Mouse (Mus musculus) c-Kit-positive CD71-positive TER-119-negative erythroid progenitor cells, embryonic 14.5 days (primary cell): ENCODE data around the gene Mmd2.

Experiments used
- DNase-seq: peaks from one replicate; pipeline ENCODE4 v3.0.0-alpha.2; 2013; ENCODE audit warnings: low read depth

The Mmd2 gene

DNA sequence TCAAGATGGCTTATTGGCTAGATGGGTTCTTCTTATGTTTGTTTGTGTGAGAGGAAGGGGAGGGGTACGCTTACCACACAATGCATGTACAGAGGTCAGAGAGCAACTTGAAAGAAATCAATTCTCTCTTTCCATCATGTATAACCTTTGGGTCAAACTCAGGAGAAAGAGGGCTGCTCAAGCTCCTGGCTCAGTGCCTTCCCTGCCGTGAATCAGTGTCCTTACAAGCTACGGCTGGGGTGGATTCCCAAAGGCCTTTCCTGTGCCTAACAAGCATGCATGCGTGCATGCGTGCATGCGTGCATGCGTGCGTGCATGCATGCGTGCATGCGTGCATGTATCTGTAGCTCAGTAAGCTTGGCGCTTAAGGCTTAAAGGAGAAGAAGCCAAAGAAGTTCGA, 3.3 kb downstream of the Mmd2 start:
- DNase-seq = no peak

DNA sequence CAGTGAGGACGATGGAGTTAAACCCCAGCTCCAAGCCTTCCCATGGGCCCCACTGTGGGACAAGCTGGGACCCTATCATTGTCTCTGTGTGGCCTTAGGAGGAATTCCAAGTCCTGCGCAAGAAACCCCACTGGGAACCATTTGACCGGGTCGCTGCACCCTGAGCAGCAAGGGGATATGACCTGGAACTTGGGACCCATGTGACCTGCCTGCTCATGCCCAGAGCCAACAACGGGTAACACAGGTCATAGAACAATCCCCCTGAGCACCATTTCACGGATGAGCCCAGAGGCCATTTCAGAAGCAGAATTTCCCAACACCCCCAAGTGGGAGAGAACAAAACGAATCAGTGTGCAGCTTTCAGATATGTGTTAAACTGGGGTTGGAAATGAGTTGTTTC, 4.2 kb downstream of the Mmd2 start:
- no peak for DNase-seq

DNA sequence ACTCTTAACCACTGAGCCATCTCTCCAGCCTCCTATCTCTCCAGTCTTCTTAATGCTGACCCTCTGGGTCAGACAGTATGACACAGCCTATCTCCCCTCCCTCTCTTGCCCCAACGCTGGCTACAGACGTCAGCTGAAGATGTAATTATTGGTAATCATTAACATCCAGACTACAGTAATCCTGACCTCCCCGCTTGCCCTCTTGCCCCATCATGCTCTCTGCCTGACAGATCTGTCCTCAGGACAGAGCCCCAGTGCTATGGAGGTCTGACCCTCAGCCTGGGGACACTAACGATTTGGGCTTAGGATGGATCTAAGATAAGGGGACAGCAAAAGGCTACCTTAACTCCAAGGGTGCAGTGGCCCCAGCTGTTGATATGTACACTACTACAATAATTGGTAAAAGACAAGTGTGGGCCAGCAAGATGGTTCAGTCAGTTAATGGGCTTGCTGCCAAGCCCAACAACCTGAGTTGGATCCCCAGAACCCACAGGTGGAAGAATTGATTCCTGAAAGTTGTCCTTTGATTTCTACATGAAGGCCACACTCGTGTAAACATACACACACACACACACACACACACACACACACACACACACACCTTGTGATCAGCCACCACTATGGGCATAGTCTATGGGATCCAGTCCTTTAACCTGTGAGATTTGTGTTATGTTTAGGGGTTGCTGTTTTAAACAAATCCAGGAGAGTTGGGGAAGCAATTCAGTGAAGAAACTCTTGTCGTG, 10.8 kb downstream of the Mmd2 start:
- no peak for DNase-seq

DNA sequence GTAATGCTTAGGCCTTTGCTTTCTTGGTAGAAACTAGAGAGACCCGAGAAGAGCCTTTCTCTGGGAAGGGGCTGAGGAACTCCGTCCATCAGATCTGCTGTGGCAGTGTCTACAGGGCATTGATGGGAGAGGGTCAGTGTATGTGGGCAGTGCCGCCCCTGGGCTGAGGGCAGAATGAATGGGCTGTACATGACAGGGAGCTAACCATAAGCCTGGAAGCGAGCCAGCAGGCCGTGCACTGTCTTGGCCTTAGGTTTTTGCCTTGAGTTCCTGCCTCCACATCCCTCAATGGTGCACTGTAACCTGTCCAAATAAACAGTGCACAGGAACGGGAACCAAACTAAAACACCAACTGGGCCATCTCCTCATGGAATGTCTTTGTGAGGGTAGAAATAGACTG, 11.9 kb downstream of the Mmd2 start:
- DNase-seq = no peak

DNA sequence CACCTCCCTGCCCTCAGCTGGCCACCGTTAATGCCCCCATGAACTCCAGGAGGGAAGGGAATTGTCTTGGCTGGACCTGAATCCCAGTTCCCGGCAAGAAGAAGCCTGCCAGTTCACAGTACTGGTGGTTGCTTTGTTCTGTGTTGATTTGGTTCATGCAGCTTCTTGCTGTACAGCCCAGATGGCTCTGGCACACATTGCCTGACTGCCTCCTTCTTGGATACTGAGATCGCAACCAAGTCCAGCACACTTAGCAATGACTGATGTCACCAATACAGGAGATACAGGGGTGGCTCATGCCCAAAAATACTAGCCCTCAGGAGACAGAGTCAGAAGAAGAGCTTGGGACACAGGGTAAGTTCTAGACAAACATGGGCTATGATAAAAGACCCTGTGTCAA, 12.9 kb downstream of the Mmd2 start:
- DNase-seq = no peak

DNA sequence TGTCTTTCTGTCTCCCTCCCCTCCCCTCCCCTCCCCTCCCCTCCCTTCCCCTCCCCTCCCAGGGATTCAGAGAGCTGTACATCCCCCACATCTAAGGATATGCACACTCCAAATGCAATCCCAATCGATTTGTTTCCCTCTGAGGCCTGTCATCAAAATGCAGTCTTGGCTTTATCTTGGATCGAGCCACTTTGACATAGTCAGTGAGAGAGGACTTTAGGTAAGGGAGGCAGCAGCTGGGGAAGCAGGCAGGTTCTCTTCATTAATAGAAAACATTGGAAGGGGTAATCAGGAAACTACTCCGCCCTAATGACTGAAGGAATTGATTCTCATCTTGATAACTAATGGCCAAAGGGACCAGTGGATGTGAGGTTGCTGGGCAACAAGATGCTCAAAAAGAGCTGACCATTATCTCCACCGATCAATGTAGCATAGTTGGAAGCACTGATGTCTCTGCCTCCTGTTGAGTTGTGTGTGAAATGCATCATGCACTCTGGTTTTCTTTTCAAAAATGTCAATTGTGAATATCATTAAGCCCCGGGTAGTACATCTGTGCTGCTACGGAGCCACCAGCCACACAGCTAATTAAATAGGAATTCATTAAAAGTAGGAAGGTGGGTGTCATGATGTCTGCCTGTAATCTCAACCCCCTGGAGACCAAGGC, 17.5 kb downstream of the Mmd2 start:
- DNase-seq = no peak

DNA sequence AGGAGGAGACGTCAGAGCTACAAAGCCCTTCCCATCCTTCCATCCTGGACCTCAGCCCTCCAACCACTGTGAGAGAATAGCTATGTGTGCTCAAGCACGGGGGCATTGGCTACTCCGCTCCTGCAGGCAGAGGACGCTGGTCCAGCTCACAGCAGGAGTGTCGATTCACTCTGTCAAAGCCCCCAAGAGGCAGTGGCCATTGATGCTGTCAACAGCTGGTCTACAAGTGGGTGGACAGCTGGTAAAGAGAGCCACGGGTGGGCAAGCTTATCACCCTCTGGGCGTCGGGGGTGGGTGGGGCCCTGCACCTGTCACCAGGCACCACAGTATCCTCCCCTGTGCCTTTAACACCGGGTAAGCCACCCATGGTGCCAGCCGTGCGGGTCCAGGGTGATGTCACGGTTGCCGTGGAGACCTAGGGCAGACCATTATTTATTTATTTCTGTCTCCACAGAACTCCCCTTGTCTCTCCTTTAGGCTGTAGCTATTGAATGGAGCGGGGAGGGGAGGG, 24.9 kb downstream of the Mmd2 start:
- no peak for DNase-seq

DNA sequence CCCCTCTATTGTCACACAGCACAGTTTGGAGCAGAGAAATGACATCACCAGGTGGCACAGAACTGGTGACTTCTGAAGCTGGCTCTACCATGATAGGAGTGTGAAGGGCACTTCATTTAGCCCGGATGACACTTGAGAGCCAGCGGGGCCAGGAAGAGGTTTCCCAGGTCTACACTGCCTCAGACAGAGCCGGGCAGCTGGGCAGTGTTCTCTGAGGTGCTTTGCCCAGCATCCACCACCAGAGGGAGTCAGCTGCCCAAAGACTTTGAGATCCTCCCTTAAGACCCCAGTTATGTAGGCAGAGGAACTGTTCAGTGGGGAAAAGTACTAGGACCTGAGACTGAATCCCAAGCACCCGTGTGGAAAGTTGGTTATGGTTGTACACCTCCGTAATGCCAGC, 27.1 kb downstream of the Mmd2 start:
- DNase-seq = peak; percentile 21

DNA sequence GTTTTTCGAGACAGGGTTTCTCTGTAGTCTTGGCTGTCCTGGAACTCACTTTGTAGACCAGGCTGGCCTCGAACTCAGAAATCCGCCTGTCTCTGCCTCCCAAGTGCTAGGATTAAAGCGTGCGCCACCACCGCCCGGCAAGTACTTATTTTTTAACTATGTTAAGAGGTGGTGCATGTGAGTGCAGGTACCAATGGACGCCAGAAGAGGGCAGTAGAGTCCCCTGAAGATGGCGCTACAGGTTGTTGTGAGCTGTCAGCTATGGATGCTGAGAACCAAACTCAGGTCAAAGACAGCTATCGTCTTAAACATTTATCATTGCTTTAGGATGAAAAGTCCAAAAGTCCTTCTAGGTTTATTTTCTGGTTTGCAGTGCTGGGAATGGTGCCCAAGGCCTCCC, 30.4 kb downstream of the Mmd2 start:
- no peak for DNase-seq

DNA sequence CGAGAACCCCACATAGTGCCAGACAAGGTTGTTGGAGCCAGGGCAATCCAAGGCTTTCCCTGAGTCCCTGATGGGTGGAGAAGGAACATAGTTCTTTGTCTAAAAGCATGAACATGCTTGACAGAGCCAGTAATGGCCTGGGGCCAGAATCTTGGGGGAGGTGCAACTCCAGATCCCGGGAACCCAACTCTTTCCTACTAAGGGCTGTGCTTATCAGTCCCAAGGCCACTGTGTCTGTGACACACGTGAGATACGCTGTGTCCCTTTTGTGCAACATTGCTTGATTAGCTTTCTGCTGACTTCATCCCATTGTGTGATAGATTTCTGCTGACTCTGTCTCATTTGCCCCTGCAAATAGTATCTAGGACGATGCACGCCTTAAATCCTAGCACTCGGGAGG, 31.8 kb downstream of the Mmd2 start:
- no peak for DNase-seq

DNA sequence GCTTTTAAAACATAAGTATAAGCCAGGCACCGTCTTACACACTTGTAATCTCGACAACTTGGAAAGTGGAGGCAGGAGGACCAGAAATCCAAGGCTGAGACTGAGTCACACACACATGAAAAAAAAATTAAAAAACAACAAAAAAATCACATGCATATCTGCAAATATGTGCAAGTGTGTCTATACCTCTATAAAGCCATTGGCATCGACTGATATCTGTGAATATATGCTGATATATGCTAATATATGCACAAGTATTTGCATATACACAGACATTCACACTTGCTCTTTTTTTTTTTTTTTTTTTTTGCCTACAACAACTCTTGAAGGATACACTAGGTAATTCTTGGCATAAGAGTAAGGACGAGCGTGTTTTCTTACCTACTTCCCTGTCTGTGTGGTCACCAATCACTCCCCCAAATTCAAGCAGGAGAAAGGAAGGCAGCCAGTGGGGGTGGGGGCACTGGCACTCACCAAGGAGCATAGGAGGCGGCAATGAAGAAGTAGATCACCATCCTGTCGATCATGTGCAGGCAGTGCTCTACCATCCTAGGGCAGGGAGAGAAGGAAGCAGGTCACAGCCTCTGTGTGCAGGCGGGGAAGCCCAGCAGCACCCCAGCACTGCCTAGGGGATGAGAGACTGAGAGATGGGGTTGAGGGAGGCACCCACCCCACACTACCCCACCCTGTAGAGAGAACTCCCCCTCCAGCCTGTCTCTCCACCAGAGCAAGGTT, 34.1 kb downstream of the Mmd2 start:
- no peak for DNase-seq

DNA sequence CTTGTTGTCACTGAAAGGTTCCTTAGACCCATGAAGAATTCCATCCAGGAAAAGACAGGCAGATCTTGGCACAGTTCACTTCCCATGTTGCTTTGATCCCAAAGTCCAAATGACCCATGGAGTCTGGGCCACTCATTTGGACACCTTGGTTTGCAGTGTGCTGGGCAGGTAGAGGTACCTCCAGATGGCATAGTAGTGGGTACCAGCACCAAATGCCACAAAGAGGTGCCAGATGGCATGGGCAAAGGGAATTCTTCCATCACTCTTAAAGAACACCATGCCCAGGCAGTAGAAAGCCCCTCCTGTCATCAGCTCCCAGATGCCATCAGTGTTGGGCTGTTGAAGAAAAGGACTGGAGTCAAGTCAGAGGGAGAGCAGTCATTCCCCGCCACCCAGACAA, 44.0 kb downstream of the Mmd2 start:
- DNase-seq = no peak

DNA sequence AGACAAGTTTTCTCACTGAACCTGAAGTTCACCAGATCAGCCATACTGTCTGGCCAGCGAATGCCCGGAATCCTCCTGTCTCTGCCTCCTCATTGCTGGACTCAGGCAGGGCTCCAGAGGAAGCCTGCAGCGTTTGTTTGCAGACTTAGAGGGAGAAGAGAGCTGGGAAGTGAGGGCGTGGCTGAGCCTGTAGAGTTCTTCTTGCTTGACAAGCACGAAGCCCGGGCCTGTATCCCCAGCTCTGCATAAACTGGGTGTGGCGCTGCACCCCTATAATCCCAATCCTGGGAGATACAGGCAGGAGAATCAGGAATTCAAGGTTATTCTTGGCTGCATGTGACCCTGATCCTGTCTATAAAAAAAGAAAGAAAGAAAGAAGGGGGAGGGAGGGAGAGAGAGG, 48.3 kb downstream of the Mmd2 start:
- no peak for DNase-seq

DNA sequence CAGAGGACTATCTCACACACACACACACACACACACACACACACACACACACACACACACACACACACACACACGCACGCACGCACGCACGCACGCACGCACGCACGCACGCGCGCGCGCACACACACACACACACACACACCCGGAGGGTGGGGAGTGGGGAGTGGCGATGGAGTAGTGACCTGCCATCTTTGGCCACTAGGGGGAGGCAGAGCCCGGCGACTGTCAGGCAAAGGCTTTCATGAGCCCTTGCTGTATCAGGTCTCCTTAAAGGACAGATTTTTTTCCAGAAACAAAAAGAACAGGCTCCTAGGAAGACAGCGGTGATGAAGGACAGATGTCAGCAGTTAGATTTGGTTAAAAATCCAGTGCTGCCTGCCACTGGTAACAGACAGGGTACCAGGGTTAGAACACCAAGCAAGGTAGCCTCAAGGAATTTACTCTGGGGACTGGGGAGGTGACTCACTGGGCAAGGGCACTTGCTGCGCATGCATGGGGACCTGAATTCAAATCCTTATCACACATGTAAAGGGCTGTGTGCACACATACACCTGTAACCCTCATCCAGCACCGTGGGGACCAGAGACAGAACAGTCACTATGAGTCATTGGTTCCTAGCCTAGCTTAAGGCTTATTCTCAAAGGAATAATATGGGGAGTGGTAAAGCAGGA, 51.1 kb downstream of the Mmd2 start:
- peak; percentile 48 for DNase-seq

DNA sequence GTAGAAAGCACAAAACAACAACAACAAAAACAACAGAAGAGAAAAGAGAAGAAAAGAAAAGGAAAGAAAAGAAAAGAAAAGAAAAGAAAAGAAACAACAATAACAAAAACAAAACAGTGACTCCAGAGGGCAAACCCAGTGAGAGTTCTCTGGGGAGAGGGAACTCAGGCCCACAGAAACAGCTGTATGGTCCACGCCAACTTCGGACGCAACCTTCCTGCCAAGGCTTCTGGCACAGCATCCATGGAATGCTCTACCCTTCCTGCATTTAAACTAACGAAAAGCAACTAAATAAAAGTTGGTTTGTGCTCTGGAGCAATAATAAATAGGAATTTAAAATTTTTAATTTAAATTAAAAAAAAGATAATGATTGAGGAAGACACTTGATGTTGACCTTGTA, 51.9 kb downstream of the Mmd2 start:
- no peak for DNase-seq

DNA sequence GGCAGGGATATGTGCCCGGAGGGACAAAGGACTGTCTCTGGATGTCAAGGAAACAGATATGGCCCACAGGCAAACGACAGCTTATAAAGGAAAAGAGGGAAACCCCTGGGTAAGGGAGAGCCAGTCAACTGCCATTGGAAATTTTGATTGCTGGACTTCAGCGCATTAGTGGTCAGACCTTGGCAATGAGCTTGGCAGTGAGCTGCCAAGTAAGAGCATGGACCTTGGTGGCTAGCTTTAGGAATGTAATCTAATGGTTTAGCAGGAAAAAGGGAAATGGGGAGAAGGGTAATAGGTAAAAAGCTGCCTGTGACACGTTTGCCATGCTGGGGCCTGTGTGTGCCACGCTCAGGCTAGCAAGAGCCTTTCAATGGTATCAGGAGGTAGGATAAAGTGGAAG, 52.7 kb downstream of the Mmd2 start:
- DNase-seq = no peak

DNA sequence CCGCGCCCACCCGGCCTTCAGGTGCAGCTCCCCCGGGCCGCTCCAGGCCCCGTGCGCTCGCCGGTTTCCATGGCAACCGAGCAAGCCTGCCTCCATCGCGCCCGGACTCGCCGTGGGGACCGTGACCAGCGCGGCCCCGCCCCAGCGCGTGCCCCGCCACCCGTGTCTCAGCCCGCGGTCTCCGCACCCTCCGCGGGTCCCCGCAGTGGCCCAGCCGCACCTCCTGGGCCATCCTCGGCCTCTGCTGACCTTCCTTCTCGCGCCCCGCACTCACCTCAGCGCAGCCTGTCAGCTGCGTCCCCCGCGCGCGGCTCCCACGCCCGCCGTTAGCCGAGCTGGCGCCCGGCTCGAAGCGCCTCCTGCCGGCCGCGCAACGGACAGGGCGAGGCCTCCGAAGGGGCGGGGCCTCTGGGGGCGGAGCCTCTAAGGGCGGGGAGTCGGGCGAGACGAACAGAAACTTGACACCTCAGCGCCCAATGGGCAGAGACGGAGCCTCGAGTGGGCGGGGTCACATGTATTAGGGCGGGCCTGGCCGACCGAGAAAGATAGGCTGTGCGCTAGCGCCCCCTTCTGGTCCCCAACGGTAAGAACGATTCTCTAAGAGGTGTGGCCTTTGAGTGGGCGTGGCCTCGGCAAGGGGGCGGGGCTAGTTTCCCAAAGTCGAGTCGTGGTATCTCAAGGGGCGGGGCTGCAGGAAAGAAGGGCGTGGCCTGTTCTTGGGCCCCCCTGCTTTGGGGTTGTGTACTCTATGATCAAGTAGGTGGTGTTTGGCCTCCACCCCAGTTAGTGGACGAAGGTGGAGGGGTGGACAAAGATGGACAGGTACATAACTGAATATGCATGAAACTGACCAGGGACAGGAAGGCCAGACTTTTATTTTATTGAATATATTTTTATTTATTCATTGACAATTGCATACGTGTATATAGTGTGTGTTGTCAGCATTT, 57.6 kb downstream of the Mmd2 start, which contains the start of gene Radil:
TSS of gene Radil (minus strand) at position 393 of the 947 bp plus-strand sequence.
- peak; percentile 83 for DNase-seq

DNA sequence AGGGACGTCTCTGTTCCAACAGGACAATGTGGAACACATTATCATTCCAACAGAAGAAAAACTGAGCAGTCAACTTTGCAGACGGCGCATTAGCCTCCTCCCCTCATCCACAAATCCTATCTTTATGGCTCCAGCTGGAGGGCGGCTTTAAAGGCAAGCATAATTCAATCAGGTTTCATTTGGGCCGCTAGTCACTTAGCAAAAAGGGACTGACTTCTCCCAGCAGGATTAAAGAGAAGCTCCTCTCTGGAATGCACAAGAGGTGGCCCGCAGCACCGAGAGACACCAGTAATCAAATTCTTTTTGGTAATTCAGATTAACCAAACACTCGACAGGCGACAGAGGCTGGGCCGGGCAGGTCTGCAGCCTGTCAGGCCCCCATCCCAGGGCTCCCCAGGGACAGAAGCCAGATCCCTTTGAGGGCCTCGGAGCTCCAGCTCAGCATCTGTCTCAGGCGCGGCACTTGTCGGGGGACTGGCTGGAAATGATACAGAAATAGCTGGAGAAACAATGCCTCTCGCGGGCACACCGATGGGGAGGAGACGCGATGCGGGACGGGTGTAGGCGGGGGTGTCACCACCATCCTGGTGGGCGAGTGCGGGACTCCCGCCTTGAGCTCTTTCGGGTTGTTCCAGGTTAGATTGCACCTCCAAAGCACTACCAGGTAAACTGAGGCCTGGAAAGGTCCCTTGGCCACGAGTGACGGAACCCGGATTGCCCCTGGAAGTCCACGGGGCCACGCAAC, 58.5 kb downstream of the Mmd2 start:
- no peak for DNase-seq

DNA sequence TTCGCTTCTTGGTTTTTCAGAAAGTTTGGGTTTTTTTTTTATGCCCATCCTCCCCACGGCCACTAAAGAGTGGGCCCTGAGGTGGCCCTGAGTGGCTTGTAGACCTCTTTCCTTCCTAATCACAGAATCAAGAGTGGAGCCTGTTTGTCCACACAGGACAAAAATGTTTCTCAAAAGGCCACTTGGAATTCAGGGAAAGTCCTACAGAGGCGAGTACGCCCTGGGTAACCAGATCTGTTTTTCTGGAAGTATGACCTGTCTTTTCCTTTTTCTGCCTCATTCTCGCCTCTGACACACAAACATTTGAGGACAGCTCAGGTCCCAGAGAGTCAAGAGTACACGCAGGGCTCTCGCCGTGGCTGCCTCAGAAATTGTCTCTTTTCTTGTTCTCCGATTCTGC, 59.2 kb downstream of the Mmd2 start:
- no peak for DNase-seq

DNA sequence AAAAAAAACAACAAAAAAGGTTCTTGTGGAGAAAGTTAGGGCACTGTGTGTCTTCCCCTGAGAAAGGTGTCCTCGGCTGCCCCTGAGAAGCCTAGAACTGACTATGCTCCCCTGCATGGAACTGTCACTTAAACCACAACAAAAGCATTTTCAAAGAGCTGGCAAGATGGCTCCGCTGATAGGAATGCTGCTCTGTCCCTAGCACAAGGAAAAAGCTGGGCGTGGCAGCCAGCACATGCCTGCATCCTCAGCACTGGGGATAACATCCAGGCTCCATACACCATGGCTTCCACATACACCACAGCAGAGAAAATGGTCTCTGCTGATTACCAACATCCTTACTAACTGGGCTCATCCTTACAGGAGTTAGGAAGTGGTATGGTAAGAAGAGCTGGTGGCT, 61.5 kb downstream of the Mmd2 start:
- DNase-seq = no peak

DNA sequence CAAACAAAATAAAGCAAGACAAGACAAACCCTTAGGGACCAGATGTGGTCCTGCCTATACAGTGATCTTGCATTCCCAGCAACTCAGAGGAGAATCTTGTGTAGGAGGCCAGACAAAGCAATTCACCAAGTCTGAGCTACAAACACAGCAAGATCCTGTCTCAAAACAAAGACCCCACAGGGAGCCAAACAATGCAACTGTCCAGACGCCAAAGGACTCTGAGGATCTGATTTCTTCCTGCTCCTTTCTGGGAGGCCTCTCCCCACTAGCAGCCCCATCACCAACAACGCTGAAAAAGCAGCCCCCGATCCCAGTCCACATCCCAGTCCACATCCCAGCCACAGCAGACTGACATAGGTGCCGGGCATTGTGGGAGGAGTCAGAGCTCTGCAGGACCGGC, 62.3 kb downstream of the Mmd2 start:
- no peak for DNase-seq
